Mouse (Mus musculus): ENCODE measurements around the gene Slc22a6.

DNA sequence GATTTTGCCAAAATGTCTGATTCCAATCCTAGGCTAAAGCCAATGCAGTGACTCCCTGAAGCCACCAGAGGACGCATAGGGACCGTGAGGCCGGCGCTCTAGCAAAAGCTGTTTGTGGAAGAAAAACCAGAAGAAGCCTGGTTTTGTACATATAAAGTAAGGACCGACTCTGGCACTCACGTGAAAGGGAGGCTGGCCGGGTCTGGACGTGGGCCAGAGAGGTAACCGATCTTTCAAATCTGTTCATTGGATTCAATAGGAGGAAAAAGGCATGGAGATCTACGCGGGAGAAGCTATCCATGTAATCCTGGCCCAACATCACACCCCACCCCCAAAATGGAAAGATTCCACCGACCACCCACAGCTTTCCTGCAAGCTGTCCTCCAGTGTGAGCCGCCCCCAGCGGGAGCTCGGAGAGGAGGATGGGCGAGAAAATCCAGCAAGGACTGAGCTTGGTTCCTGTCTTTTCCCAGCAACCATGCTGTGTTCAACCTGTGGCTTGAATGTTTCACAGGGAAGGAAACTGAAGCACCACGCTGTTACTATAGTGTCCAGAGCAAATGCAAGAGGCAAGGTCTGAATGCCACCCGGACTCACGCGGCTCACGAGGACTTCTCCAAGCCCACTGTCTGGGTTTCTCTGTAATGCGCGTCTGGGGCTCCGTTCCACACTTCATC is 39.4 kb upstream of the Slc22a6 start:
- TF ChIP-seq CTCF (IDR thresholded peaks at IDR 0.05; ENCODE audit: extremely low read depth, insufficient read depth, insufficient read length, insufficient replicate concordance) (peak; percentile 89; the same call in 1 of the 2 replicates), POLR2A (IDR thresholded peaks at IDR 0.05; ENCODE audit: low read depth, low read length) (no peak)

Measured in spleen, adult 2 months (tissue).